In genomic region chr16:21369569-21370512, GRCm38 (mm10) we compare ENCODE assay signal across 20 mouse cellular contexts. TPM values are rescaled to one million over a fixed set of nuclear protein-coding genes. Genes with fewer than 3 reads are reported as not detected.
A peak's percentile ranks its signal among the peaks of the same experiment; 100 is the strongest.
DNase-seq lines count a peak whose midpoint lies in the region; ATAC-seq lines count a peak whose summit lies in the region.
"Had no signal": no experiment of that assay in that cellular context is flagged by ENCODE, and none has a peak within 500 bp of the region (broad histone marks: within the 10 kb centered on the region; RNA-seq: fewer than 3 reads in every experiment).

No protein-coding gene starts in this region.

- no peaks in the 10 kb centered on the region for H3K36me3 ChIP-seq in heart, embryonic 11.5 days (ENCODE audit: control insufficient read depth, insufficient read depth, low read length)
- no peaks in the 10 kb centered on the region for H3K36me3 ChIP-seq in intestine, embryonic 15.5 days
- no peaks in the 10 kb centered on the region for H3K36me3 ChIP-seq in stomach, embryonic 16.5 days (ENCODE audit: control insufficient read depth, insufficient read depth, low read length)
- H3K36me3 ChIP-seq: embryonic facial prominence, embryonic 15.5 days; forebrain, embryonic 12.5 days; neural tube, embryonic 12.5 days had no signal

- no peak overlapping the region for H3K9ac ChIP-seq in heart, embryonic 11.5 days (ENCODE audit: low read depth, low read length)
- H3K9ac ChIP-seq in intestine, embryonic 15.5 days: no peak overlapping the region
- H3K9ac ChIP-seq in stomach, embryonic 16.5 days (ENCODE audit: low read length): no peak overlapping the region
- H3K9ac ChIP-seq: embryonic facial prominence, embryonic 15.5 days; forebrain, embryonic 12.5 days; lung, embryonic 14.5 days; neural tube, embryonic 12.5 days had no signal

- 34% methylated on average over 12 of the region's 12 CpGs for WGBS in heart, embryonic 11.5 days (ENCODE audit: insufficient replicate concordance)
- WGBS in intestine, embryonic 15.5 days: 55% methylated on average over 12 of the region's 12 CpGs
- 45% methylated on average over 12 of the region's 12 CpGs for WGBS in stomach, embryonic 16.5 days

- H3K4me2 ChIP-seq in heart, embryonic 11.5 days: no peak overlapping the region; the same call in 1 of the 2 replicates
- no peak overlapping the region for H3K4me2 ChIP-seq in intestine, embryonic 15.5 days (replicated peaks)
- no peak overlapping the region for H3K4me2 ChIP-seq in stomach, embryonic 16.5 days (ENCODE audit: low read depth, low read length)
- H3K4me2 ChIP-seq: embryonic facial prominence, embryonic 15.5 days; forebrain, embryonic 12.5 days; lung, embryonic 14.5 days; neural tube, embryonic 12.5 days had no signal

- no peaks in the 10 kb centered on the region for H3K27me3 ChIP-seq in heart, embryonic 11.5 days (ENCODE audit: control insufficient read depth, insufficient read depth, low read length)
- H3K27me3 ChIP-seq in intestine, embryonic 15.5 days (replicated peaks): no peaks in the 10 kb centered on the region
- no peaks in the 10 kb centered on the region for H3K27me3 ChIP-seq in stomach, embryonic 16.5 days (ENCODE audit: control insufficient read depth, insufficient read depth, low read length)
- H3K27me3 ChIP-seq: embryonic facial prominence, embryonic 15.5 days; neural tube, embryonic 12.5 days had no signal

- ATAC-seq in heart, embryonic 11.5 days (replicated peaks; ENCODE audit: insufficient number of reproducible peaks, low FRiP score, low TSS enrichment): peak; percentile 50; the same call in 1 of the 2 replicates
- ATAC-seq in intestine, embryonic 15.5 days: peak; percentile 94
- peak; percentile 87 for ATAC-seq in stomach, embryonic 16.5 days (ENCODE audit: insufficient read depth, low FRiP score)
- ATAC-seq: activated CD4-positive, CD25-positive, alpha-beta regulatory T cell, adult 4 months had no signal

- peak; percentile 51 to 73 for DNase-seq in heart, adult 18-20 months
- DNase-seq in heart, postnatal 36 days: no peak
- DNase-seq in cerebellum, adult 9-11 months: no peak
- DNase-seq in urinary bladder, postnatal 10 days (ENCODE audit: low spot score): no peak
- DNase-seq in layer of hippocampus, adult 18-20 months (ENCODE audit: low spot score in 2 of 2): no peak
- DNase-seq: adrenal gland, postnatal 36 days; cerebellum, postnatal 36 days; kidney, postnatal 14 days; layer of hippocampus, adult 9-11 months; liver; lung, embryonic 14.5 days; thymus, postnatal 14 days had no signal

- peak overlapping the region; percentile 75 for H3K27ac ChIP-seq in heart, embryonic 11.5 days (ENCODE audit: low read depth, low read length)
- H3K27ac ChIP-seq in intestine, embryonic 15.5 days: peak overlapping the region; percentile 72
- H3K27ac ChIP-seq in stomach, embryonic 16.5 days (ENCODE audit: low read length): peak overlapping the region; percentile 54
- H3K27ac ChIP-seq: embryonic facial prominence, embryonic 15.5 days; forebrain, embryonic 12.5 days; neural tube, embryonic 12.5 days had no signal

- intact Hi-C loops in heart, postnatal 36 days (cut with DNase I): loop anchor here (5.0 kb wide), 1 partner anchor 78 kb away; no protein-coding TSS in a partner anchor

- H3K4me3 ChIP-seq in heart, embryonic 11.5 days (ENCODE audit: low read depth, low read length): no peak overlapping the region
- H3K4me3 ChIP-seq in intestine, embryonic 15.5 days (replicated peaks): no peak overlapping the region
- H3K4me3 ChIP-seq in stomach, embryonic 16.5 days (replicated peaks; ENCODE audit: low read length): no peak overlapping the region
- H3K4me3 ChIP-seq: embryonic facial prominence, embryonic 15.5 days; forebrain, embryonic 12.5 days; megakaryocyte, embryonic 14.5 days; neural tube, embryonic 12.5 days had no signal

- peaks cover 15% of the 10 kb centered on the region for H3K4me1 ChIP-seq in heart, embryonic 11.5 days (ENCODE audit: control insufficient read depth, insufficient read depth, low read length)
- peaks cover 2% of the 10 kb centered on the region; the same call in 1 of the 2 replicates for H3K4me1 ChIP-seq in intestine, embryonic 15.5 days (replicated peaks)
- peaks cover 2% of the 10 kb centered on the region for H3K4me1 ChIP-seq in stomach, embryonic 16.5 days (ENCODE audit: control insufficient read depth, insufficient read depth, low read length)

- H3K9me3 ChIP-seq in heart, embryonic 11.5 days (replicated peaks; ENCODE audit: control insufficient read depth, low read length): no peaks in the 10 kb centered on the region
- H3K9me3 ChIP-seq in intestine, embryonic 15.5 days: no peaks in the 10 kb centered on the region
- no peaks in the 10 kb centered on the region for H3K9me3 ChIP-seq in stomach, embryonic 16.5 days (replicated peaks; ENCODE audit: control insufficient read depth, low read length)
- H3K9me3 ChIP-seq: embryonic facial prominence, embryonic 15.5 days; forebrain, embryonic 12.5 days; megakaryocyte, embryonic 14.5 days; neural tube, embryonic 12.5 days had no signal

RNA-seq across cellular contexts. Expression of gene Vps8, which starts 53.1 kb away (rescaled TPM):
- total RNA-seq in heart, adult 18-20 months (2021): 10 to 100 TPM; 21.3 to 23.6 TPM
- total RNA-seq in heart, postnatal 36 days (2021): 10 to 100 TPM; 19.9 to 27.9 TPM
- 22.5 and 26.7 TPM in 2 replicates for polyA plus RNA-seq in heart, embryonic 11.5 days (2014; fragmentation: Nextera tagmentation; extraction: Ambion mirVana)
- polyA plus RNA-seq in intestine, embryonic 15.5 days (2015; fragmentation: Nextera tagmentation; extraction: Ambion mirVana): 13.9 and 18.4 TPM in 2 replicates
- polyA plus RNA-seq in stomach, embryonic 16.5 days (2015; fragmentation: Nextera tagmentation; extraction: Ambion mirVana): 20.1 and 25.9 TPM in 2 replicates
- total RNA-seq in layer of hippocampus, adult 18-20 months (2021): 10 to 100 TPM; 50.9 to 53.4 TPM

Comparison
In these comparisons a context has a peak if more than half of its experiments do, and no peak if none do; other contexts are left out.
1. DNase-seq: peak in heart, adult 18-20 months (2 of 2); none in heart, postnatal 36 days (0 of 2), cerebellum, adult 9-11 months (single experiment), urinary bladder, postnatal 10 days (single experiment) and layer of hippocampus, adult 18-20 months (0 of 2).
2. Peak in every context shown above with its lines, with median percentiles within 50 percentile points of each other: ATAC-seq and H3K27ac ChIP-seq.